Mouse (Mus musculus) mouse embryonic stem cell (cell line): ENCODE data around the gene Ifit1bl1.

Source experiments
- in situ Hi-C, 2 experiments: fragments of 300-500 bp; cut with MboI; formaldehyde crosslinking; loops; 1 replicate in 1 of 2; 3 replicates in 1 of 2; pipeline ENCODE4 v1.14.3; 2019 to 2020; ENCODE audit warnings: low sequenced_read_pairs in 2 of 2, low pct_unique_long_range_greater_than_20kb in 1 of 2, mixed read lengths in 1 of 2; ENCODE audit not compliant: unreplicated experiment in 1 of 2

Gene Ifit1bl1

DNA sequence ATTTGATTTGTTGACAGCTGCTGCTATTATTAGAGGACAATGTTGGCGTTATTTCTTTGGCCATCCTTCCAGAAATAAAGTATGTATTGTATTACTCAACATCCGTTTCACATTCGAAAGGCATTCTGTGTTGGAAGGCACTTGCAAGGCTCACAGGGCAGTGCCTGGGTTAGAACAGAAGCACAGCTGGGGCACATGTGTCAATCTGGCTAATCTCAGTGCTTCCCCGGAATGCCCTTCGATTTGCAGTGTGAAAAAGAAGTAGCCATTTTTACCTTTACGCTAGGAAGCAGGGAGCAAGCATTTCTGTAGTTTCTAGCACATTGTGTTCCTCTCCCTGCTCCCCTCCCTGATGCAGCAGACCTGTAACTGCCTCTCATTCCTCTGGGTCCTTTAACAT, 48.7 kb downstream of the Ifit1bl1 start:
- in situ Hi-C loops: no loop called here

DNA sequence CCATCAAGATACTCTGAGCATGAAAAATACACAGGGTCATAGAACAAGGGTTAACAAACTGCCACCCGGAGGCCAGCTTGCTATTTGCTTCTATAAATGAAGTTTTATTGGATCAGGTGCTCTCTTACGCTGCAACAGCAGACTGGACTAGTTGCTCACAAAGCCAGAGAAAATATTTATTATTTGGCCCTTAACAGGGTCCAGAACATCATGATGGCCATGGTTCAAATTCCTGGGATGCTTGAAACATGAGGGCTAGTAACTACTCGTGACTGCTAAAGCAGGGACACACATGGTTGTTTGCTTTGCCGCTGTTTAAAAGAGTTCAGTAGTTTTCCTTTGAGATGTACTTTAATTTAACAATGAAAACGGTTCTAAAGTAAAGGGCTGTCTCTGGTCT, 49.8 kb downstream of the Ifit1bl1 start:
- in situ Hi-C loops: no loop called here

DNA sequence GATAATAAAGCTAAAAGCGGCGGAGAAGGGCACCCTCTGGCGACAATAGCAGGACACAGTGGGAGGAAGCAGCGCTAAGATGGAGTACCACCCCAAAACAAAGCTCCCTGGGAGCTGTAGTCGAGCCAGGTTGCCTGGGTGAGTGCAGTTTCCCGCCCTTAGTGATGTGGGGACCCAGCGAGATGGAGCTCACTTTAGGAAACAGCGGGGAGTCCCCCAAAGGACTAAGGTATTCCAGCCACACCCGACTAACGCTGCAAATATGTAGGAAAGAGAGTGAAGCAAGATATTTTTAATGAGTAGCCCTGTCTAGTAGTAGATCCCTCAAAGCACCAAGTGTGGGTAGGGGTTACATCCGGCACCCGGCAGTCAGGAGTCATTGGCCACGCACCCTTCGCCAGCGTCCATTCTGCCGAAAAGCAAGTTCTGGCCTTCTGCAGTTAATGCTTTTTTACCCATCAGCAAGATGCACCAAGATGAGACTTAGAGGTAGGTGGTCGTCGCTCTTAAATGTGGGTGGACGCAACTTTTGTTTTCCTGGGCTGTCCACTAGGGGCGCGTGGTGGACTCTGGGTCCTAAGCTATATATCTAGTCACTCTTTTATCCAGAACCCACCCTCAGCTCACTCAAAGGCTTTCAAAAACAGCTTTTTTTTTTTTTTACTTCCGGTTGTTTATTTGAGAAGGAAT, 51.1 kb downstream of the Ifit1bl1 start, which contains the start of gene Ifit2:
Gene Ifit2, plus strand, starts transcription at position 161 of the 690 bp plus-strand sequence.
- in situ Hi-C loops: no loop called here

DNA sequence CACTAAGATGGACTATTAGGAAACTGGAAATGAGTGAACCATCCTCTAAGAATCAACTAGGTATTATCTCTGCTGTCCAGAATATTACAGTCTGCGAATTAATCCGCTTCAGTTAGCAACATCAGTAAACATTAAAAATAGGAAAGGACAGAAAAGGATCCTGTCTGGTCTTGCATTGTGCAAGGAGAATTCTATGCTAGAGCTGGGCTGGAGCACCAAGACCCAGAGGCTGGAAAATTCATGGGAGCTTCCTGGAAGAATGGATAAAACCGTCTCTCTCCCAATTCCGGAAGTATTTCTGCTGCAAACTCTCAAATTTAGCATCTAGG, 51.6 kb downstream of the Ifit1bl1 start:
- in situ Hi-C loops: no loop called here

DNA sequence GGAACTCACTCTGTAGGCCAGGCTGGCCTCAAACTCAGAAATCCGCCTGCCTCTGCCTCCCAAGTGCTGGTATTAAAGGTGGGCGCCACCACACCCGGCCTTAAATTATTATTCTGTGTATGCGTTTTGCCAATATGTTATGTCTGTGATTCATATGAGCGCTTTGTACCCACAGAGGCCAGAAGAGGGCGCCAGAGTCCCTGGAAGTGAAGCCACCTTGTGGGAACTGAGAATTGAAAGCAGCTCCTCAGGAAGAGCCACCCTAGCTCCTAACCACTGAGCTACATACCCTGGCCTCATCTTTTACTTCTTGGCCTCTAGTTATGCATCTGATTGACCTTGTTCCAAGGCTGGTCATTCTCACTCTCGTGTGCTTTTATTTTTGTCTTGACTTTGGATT, 53.8 kb downstream of the Ifit1bl1 start:
- in situ Hi-C loops: loop anchor here in 1 of 2 experiments (5.0 kb wide), 1 partner anchor 114 kb away; no protein-coding TSS in a partner anchor

DNA sequence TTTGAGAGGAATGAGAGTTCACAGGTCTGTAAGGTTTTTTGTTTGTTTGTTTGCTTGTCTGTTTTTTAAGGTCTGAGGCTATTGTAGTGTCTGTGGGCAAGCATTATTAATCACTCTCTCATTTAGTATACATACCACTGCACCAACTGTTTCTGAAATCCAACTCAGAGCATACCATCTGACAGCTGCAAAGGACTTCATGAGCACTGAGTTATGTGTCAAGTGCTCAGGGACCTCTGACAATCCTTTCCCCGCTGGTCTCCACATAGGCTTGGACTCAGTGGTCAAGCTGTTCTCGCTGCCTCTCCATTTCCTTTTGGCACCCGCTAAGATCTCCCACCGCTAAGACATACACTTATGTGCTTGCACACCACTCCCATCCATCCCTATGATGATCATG, 55.5 kb downstream of the Ifit1bl1 start:
- in situ Hi-C loops: loop anchor here in 1 of 2 experiments (5.0 kb wide), 1 partner anchor 116 kb away; no protein-coding TSS in a partner anchor
